Mouse (Mus musculus) neural tube, embryonic 14.5 days (tissue): ENCODE data around the gene Ddah1. TPM values are rescaled to one million over a fixed set of nuclear protein-coding genes. Genes with fewer than 3 reads are reported as not detected.
"Not testable (repeated sequence)": the region's sequence is repeated elsewhere in the genome, so short reads cannot be mapped to it uniquely, and the experiment has no call there.

Experiments used
- ATAC-seq: fragments of 200-750 bp; cut with Nextera tagmentation; 2 replicates; pipeline ENCODE4 v1.8.0; 2017; ENCODE audit warnings: low read depth, mild to moderate bottlenecking, moderate TSS enrichment, moderate library complexity
- H3K27ac ChIP-seq: fragments of 300-500 bp; sonication (generic); 2 replicates; pipeline ENCODE4 v1.5.1; 2014; ENCODE audit warnings: low read depth, mild to moderate bottlenecking, control low read depth, low read length, moderate library complexity, mixed read lengths
- H3K27me3 ChIP-seq: fragments of 300-500 bp; sonication (generic); 2 replicates; pipeline ENCODE4 v1.6.1; 2014; ENCODE audit warnings: low read length; ENCODE audit not compliant: control insufficient read depth, insufficient read depth
- H3K36me3 ChIP-seq: fragments of 300-500 bp; sonication (generic); 2 replicates; pipeline ENCODE4 v1.6.1; 2014; ENCODE audit warnings: low read length, mixed read lengths; ENCODE audit not compliant: control insufficient read depth, insufficient read depth
- H3K4me1 ChIP-seq: fragments of 300-500 bp; sonication (generic); 2 replicates; pipeline ENCODE4 v1.6.1; 2014; ENCODE audit warnings: low read length; ENCODE audit not compliant: control insufficient read depth, insufficient read depth
- H3K4me2 ChIP-seq: fragments of 300-500 bp; sonication (generic); 2 replicates; pipeline ENCODE4 v1.6.1; 2014; ENCODE audit warnings: mild to moderate bottlenecking, low read depth, low read length, control low read depth
- H3K4me3 ChIP-seq: fragments of 300-500 bp; sonication (generic); 2 replicates; pipeline ENCODE4 v1.5.1; 2014; ENCODE audit warnings: low read depth, low read length, control low read depth, mixed read lengths
- H3K9ac ChIP-seq: fragments of 300-500 bp; sonication (generic); replicated peaks from 2 replicates; pipeline ENCODE4 v1.6.1; 2014; ENCODE audit warnings: low read depth, mild to moderate bottlenecking, control low read depth, low read length, mixed read lengths
- H3K9me3 ChIP-seq: fragments of 300-500 bp; sonication (generic); 2 replicates; pipeline ENCODE4 v1.6.1; 2016; ENCODE audit warnings: low read length; ENCODE audit not compliant: control insufficient read depth
- WGBS: fragments of 180-500 bp; shearing (Covaris S2); extraction: QIAGEN DNeasy Blood & Tissue Kit; methylation state at CpG from one replicate; pipeline ENCODE4 v1.1.7; 2014; 5-methylcytosine and 5-hydroxymethylcytosine counted together
- polyA plus RNA-seq: library from polyadenylated mRNA; unstranded; fragments of >200 nt; fragmentation: Nextera tagmentation; extraction: Ambion mirVana; gene quantifications from 2 replicates; pipeline ENCODE4 v1.2.1, GENCODE M21; 2014

Gene Ddah1
- polyA plus RNA-seq, 1 experiment from 2014 or later: 98.8 TPM

- ATAC-seq: no peak
- WGBS: 91% methylated on average over 6 of the region's 6 CpGs
Measured at GRCm38 (mm10) chr3:145913263-145913662, 154.8 kb downstream of the Ddah1 start.

DNA sequence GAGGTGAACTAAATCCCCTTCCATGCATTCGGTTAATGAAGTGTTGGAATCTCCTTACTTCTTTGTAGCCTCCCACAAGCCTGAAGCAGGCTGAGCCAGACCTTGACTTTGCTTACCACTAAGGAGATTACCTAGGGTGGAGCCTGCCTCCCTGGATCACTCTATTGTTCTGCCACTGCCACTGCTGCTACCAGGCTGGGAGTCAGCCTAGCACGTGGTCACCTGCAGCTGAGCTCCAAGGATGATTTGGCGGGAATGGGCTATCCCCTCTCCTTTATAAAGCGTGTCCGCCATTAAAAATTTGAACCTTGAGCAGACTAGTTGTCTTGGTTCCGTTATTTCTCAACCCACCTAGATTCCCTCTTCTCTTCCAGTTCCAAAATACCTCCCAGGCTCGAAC, 155.5 kb downstream of the Ddah1 start:
- WGBS: 77% methylated on average over 7 of the region's 7 CpGs

More at GRCm38 (mm10) chr3:145913263-145913662, 154.8 kb downstream of the Ddah1 start:
- no peak overlapping the region for H3K9ac ChIP-seq
- H3K4me2 ChIP-seq: no peak overlapping the region
- H3K4me1 ChIP-seq: no peaks in the 10 kb centered on the region
- no peaks in the 10 kb centered on the region for H3K27me3 ChIP-seq
- H3K4me3 ChIP-seq: no peak overlapping the region
- H3K36me3 ChIP-seq: no peaks in the 10 kb centered on the region
- no peaks in the 10 kb centered on the region for H3K9me3 ChIP-seq
- H3K27ac ChIP-seq: no peak overlapping the region

GRCm38 (mm10) chr3:145916374-145916773, 157.9 kb downstream of the Ddah1 start:
- Histone ChIP-seq H3K4me1 (no peaks in the 10 kb centered on the region), H3K27ac (no peak overlapping the region), H3K9ac (no peak overlapping the region), H3K9me3 (no peaks in the 10 kb centered on the region), H3K27me3 (no peaks in the 10 kb centered on the region), H3K4me3 (no peak overlapping the region), H3K36me3 (no peaks in the 10 kb centered on the region), H3K4me2 (no peak overlapping the region)
- ATAC-seq: no peak
- WGBS: 90% methylated on average over 5 of the region's 5 CpGs

More for the DNA sequence above, 155.5 kb downstream of the Ddah1 start:
- not testable (repeated sequence) for H3K4me1 ChIP-seq, H3K27me3 ChIP-seq, H3K27ac ChIP-seq, H3K36me3 ChIP-seq, ATAC-seq, H3K9ac ChIP-seq, H3K9me3 ChIP-seq, H3K4me2 ChIP-seq, H3K4me3 ChIP-seq

- H3K9me3 ChIP-seq: no peaks in the 10 kb centered on the region
- ATAC-seq: no peak
- H3K4me2 ChIP-seq: no peak overlapping the region
- no peaks in the 10 kb centered on the region for H3K4me1 ChIP-seq
- 91% methylated on average over 4 of the region's 4 CpGs for WGBS
- H3K27me3 ChIP-seq: no peaks in the 10 kb centered on the region
- no peak overlapping the region for H3K27ac ChIP-seq
- no peak overlapping the region for H3K9ac ChIP-seq
- H3K36me3 ChIP-seq: no peaks in the 10 kb centered on the region
- H3K4me3 ChIP-seq: no peak overlapping the region
Measured at GRCm38 (mm10) chr3:145916826-145917225, 158.4 kb downstream of the Ddah1 start.

DNA sequence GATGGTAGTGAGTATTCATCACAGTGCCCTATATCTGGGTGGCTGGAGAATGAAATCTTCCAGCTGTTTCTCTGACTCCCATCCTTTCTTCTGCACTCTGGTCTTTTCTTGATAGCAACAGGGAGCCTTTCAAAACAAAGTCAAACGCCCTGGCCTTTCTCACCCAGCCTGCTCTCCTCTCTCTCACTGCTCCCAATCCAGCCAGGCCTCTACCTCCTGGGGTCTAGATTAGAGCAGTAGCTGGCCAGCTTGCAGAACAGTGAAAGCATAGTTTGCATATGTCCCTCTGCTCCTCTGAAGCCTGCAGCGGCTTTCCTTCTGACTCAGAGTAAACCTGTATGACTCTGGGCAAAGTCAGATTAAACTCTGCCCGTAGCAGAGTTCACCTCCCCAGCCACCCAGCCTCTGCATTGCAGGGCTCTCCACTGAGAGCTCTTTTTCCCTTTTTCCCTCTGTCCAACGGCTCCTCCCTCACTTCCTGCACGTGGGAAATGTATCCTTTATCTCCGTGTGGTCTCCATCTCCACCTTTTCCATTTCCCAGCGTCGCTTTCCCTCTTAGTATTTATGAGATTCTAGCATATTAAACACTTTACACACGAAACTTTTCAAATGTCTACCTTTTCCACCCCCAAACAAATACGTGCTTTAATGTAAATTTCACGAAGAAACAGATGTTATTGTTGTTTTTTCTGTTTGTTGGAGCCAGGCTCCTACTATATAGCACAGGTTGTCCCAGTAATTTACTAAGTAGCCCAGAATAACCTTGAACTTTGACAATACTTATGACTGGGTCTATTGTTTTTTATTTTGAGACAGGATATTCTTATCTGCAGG, 163.8 kb downstream of the Ddah1 start, which contains the start of gene Bcl10:
Gene Bcl10, plus strand, starts transcription at position 786 of the 836 bp plus-strand sequence.
- WGBS: 39% methylated on average over 11 of the region's 11 CpGs
- H3K4me2 ChIP-seq: peak within 1 kb of the TSS; percentile 62
- H3K27me3 ChIP-seq: no peaks in the 10 kb centered on the region
- H3K9me3 ChIP-seq: no peaks in the 10 kb centered on the region
- H3K27ac ChIP-seq: peak within 1 kb of the TSS; percentile 66; the same call in 1 of the 2 replicates
- H3K9ac ChIP-seq: peak within 1 kb of the TSS; percentile 32; the same call in 1 of the 2 replicates
- H3K4me1 ChIP-seq: peaks cover 11% of the 10 kb centered on the region; the same call in 1 of the 2 replicates
- no peaks in the 10 kb centered on the region for H3K36me3 ChIP-seq
- ATAC-seq: no peak
- peak within 1 kb of the TSS; percentile 67 for H3K4me3 ChIP-seq

- H3K9ac ChIP-seq: no peak overlapping the region
- H3K27me3 ChIP-seq: no peaks in the 10 kb centered on the region
- no peak for ATAC-seq
- H3K4me3 ChIP-seq: no peak overlapping the region
- WGBS: 82% methylated on average over 3 of the region's 3 CpGs
- H3K36me3 ChIP-seq: no peaks in the 10 kb centered on the region
- peaks cover 11% of the 10 kb centered on the region; the same call in 1 of the 2 replicates for H3K4me1 ChIP-seq
- no peak overlapping the region for H3K27ac ChIP-seq
- H3K4me2 ChIP-seq: no peak overlapping the region
- no peaks in the 10 kb centered on the region for H3K9me3 ChIP-seq
Measured at GRCm38 (mm10) chr3:145922971-145923370, 164.5 kb downstream of the Ddah1 start.

DNA sequence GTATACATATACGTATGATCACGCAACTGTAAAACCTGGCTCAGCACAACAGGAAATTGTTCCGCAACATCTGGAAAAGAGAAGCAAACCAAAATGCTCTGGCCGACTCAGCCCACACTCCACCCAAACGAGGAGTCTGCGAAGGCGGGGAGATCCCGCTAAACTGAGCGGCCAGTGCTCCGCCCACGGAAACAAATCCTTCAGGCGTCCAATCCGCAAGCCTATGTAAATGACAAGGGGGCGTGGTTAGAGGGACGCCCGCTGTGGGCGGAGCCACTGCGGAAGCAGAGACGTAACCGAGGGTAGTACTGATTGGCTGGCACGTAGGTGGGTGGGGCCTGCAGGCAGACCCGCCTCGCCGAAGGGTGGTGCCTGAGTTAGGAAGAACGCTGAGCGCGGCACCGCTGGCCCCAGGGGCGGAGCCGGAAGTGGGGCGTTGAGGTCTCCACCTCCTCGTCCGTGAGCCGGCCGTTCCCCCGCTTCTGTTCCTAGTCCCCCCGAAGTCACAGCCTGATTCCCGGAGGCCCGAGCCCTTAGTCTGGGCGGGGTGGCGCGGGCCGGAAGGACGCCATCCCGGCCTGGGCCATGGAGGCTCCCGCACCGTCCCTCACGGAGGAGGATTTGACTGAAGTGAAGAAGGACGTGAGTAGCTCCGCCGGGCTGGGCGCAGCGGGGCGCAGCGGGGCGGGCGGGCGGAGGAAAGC, 165.6 kb downstream of the Ddah1 start:
- Histone ChIP-seq H3K9ac (peak overlapping the region; percentile 75), H3K27me3 (no peaks in the 10 kb centered on the region), H3K4me3 (peak overlapping the region; percentile 67), H3K4me2 (peak overlapping the region; percentile 73), H3K36me3 (no peaks in the 10 kb centered on the region), H3K27ac (peak overlapping the region; percentile 87), H3K9me3 (no peaks in the 10 kb centered on the region), H3K4me1 (peaks cover 11% of the 10 kb centered on the region; the same call in 1 of the 2 replicates)
- ATAC-seq: peak; percentile 100
- WGBS: under 1% methylated on average over 58 of the region's 58 CpGs

DNA sequence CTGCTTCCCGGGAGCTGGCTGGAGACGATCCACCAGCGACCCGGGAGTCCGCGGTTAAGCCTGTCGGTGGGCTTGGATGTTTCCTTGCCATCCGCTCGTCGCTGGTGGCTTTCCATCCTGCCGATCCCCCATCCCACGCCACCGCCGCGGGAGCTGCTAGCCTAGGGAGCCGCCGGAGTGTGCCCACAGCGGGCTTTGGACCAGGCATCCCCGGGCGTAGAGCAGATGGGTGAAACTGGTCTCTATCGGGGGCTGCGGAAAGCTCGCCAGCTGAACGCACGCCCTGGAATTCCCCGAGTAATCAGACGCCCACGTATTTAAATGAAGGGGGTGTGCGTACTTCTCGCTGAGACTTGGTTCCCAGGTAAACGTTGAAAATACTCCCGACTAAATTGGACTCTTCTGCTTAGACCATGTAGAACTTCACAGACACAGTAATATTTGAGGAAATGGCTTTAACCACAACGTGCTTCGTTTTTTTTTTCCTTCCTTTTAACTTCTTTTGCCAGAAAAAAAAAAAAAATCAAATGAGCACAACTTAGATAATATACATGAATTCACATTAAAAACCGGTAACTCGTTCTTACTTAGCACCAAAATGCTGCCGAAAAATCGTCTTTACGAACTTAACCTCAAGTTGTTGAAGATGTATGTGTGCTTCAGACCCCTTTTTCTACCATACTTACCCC, 166.3 kb downstream of the Ddah1 start:
- no peaks in the 10 kb centered on the region for H3K27me3 ChIP-seq
- peak; percentile 16 for ATAC-seq
- no peaks in the 10 kb centered on the region for H3K36me3 ChIP-seq
- no peaks in the 10 kb centered on the region for H3K9me3 ChIP-seq
- peak overlapping the region; percentile 73 for H3K4me2 ChIP-seq
- peak overlapping the region; percentile 75 for H3K9ac ChIP-seq
- H3K27ac ChIP-seq: peak overlapping the region; percentile 87
- 5% methylated on average over 39 of the region's 39 CpGs for WGBS
- peak overlapping the region; percentile 67 for H3K4me3 ChIP-seq
- H3K4me1 ChIP-seq: peaks cover 11% of the 10 kb centered on the region; the same call in 1 of the 2 replicates
